Mouse (Mus musculus) thymus, adult 18-20 months (tissue): ENCODE results near the gene Trim14.

Experiments
- DNase-seq, 2 experiments: peaks; one replicate each; pipeline ENCODE4 v3.0.0; 2022; ENCODE audit warnings: mixed read lengths in 2 of 2

The Trim14 gene

GRCm38 (mm10) chr4:46526226-46526625 lies 9.7 kb downstream of the Trim14 start:
- DNase-seq: no peak

- no peak for DNase-seq
Measured at GRCm38 (mm10) chr4:46523324-46523723, 12.6 kb downstream of the Trim14 start.

- DNase-seq: no peak
Measured at GRCm38 (mm10) chr4:46521457-46521856, 14.5 kb downstream of the Trim14 start.

GRCm38 (mm10) chr4:46520491-46520890 lies 15.4 kb downstream of the Trim14 start:
- DNase-seq: no peak

GRCm38 (mm10) chr4:46507736-46508460 lies 28.0 kb downstream of the Trim14 start:
- DNase-seq: peak; percentile 57 to 71

DNA sequence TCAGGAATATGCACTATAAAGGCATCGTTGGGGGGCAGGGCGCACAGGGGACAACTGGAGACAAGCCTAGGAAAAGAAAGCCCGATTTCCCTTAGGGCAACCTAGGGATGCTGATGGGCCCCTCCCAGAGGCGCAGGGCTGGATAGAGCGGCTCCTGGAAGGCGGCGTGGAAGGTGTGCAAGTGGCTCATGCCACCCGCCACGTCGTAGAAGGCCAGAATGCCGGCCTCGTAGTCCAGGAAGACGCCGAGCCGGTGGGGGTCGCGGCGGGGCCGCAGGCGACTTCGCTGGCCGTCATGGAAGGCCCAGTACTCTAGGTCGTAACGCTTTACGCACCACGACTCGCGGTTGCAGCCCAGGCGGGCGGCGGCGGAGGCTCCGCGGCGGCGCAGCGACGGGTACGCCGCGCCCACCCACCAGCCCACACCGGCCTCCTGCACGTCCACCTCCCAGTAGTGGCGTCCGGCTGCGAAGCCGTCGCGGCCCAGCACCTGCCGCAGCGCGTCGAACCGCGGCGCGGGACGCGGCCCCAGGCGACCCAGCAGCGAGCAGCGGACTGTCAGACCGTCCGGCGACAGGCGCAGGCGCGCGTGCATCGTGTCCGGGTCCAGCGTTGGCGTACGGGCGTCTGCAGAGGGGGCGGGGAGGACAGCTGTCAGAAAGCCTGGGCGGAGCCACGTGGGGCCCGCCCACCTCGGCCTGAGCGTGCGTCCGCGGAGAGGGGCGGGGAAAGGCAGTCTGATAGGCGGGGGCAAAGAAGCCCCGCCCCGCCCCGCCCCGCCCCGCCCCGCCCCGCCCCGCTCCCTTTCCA lies 28.9 kb downstream of the Trim14 start:
- DNase-seq: peak; percentile 78 to 84

DNA sequence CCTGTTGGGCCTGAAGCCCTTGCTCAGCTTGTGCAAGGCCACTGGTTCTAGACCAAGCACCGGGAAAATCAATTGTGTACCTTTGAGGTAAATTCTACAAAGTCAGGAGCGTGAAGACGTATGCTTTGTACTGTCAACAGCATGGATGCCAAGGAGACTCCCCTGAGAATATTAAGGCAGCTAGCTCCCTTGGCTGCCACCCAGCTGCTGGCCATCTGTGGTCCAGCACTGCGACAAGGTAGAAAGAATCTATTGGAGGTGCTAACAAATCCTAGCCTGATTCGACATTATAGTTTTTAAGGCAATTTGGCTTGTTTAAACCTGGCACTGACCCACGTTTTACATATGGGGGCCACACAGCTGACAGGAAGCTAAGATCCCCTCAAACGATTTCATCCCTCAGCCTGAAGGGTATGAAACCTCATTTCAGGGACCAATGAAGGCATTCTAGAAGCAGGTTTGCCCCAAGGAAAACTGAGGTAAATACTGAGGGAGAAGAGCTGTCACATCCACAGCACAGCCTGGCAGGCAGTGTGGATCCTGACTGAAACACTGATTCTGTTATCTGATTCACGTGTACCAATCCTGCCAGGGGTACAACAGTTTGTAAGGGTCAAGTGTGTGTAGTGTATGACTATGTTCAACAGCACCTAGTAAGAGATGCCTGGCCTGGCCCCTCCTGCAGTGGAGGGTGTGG lies 30.4 kb downstream of the Trim14 start:
- no peak for DNase-seq

DNA sequence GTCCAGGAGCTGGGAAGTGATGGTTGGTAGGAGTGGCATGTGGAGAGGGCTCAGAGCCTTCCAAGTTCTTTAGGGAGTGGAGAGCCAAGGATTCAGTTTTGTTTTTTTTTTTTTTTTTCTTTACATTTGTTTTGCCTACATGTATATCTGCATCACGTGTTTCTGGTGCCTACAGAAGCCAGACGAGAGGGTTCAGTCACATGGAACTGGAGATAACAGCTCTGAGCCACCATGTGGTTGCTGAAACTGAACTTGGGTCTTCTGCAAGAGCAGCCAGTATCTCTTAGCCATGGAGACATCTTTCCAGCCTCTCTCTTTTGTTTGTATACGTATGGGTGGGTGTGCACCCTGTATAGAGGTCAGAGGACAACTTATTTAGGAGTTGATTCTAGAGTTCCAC lies 32.1 kb downstream of the Trim14 start:
- no peak for DNase-seq

GRCm38 (mm10) chr4:46502606-46503502 lies 33.1 kb downstream of the Trim14 start:
- DNase-seq: no peak

GRCm38 (mm10) chr4:46498976-46499375 lies 37.0 kb downstream of the Trim14 start:
- no peak for DNase-seq

GRCm38 (mm10) chr4:46498511-46498910 lies 37.4 kb downstream of the Trim14 start:
- no peak for DNase-seq

DNA sequence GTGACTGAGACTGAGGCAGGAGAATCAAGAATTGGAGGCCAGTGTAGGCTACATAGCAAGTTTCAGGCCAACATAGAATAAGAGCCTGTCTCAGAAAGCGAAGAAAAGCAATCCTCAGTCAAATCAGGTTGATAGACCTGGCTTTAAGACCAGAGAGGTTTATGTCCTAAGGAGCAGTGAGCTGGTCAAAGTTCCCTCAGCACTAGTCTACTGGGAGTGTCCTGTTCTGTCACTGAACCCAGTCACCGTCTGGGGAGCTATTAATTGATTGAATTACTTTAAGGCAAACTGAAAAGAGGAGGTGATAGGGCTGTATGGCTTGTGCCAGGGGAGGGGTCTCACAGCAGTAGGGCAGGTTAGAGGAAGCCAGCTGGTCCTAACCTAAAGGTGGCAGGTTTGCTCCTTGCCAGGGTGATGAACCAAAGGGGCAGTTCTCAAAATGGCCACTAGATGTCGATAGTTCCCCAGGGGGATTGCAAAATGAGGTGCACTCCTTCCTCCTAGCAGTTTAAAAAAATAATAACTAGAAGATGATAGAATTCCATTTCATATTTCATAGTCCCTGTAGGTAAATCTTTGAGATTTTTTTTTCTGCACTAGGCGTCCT lies 38.6 kb downstream of the Trim14 start:
- peak; percentile 43 to 62 for DNase-seq

DNA sequence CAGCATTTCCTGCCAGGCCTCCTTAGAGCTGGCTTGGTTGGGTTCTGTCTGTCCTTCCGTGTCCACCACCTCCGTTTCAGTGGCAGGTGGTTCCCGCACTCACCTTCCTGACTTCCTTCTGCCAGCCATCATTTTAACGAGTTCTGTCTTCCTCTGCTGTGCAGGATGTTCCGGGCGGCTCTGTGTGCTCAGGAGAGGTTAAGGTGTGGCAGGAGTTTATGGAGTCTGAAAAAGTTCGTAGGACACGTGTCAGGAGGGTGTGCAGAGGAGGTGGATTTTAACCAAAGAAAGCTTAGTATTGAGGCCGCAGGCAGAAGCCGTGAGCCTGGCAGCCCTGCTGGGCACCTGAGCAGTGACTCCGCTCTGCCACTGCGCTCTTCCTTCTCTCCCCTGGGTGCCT lies 40.4 kb downstream of the Trim14 start:
- DNase-seq: no peak

DNA sequence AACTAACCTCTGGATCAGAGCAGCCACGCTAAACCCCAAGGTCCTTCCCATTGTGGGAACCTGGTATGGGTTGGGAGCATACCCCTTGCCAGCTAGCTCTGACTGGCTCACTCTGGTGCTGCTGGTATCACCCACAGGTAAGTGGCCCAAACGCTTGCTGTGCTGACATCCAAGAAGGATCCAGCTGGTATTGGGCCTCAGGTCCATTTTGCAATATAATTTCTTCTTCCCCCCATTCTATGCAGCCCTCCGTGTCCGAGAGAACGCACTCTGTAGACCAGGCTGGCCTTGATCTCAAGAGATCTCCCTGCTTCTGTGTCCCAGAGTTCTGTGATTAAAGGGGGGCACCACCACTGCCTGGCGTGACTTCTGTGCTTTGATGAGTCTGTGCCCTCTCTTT lies 42.9 kb downstream of the Trim14 start:
- DNase-seq: no peak

DNA sequence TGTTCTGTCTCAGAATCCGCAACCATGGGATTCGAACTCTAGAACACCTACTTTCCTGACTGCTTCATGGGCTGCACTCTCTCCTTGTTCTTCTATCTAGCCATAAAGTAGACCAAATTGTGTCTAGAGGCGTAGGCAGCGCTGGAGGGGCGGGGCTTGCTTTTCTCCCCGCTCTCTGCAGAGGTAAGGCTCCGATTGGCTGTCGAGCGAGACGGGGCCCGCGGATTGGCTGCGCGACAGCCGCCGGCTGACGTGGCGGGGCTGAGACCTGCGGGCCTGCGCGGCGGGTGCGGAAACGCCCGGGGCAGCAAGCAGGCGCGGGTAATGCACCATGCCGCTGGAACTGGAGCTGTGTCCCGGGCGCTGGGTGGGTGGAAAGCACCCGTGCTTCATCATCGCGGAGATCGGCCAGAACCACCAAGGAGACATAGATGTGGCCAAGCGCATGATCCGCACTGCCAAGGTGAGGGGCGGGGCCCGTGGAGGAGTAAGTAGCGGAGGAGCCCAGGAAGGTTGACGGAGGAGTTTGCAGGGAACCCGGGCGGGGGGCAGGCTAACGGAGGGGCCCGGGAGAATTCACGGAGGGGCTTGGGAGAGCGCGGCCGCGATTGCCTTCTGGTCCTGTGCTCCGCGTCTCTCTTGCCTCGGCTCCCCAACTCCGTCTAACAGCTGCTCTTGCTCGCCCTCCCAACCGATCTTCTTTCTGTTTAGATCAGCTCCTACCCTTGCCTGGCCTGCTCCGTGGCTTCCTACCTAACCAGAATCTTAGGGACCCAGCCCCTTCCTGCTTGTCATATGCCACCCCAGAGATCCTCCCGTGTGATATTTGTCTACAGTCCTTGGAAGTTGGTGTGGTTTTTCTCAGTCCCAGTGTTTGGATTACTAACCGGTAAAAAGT lies 46.7 kb downstream of the Trim14 start, which contains the start of gene Nans:
Nans (plus strand) TSS at position 221 of the 898 bp plus-strand sequence.
- peak; percentile 94 to 95 for DNase-seq

- no peak for DNase-seq
Measured at GRCm38 (mm10) chr4:46487348-46487747, 48.6 kb downstream of the Trim14 start.

DNA sequence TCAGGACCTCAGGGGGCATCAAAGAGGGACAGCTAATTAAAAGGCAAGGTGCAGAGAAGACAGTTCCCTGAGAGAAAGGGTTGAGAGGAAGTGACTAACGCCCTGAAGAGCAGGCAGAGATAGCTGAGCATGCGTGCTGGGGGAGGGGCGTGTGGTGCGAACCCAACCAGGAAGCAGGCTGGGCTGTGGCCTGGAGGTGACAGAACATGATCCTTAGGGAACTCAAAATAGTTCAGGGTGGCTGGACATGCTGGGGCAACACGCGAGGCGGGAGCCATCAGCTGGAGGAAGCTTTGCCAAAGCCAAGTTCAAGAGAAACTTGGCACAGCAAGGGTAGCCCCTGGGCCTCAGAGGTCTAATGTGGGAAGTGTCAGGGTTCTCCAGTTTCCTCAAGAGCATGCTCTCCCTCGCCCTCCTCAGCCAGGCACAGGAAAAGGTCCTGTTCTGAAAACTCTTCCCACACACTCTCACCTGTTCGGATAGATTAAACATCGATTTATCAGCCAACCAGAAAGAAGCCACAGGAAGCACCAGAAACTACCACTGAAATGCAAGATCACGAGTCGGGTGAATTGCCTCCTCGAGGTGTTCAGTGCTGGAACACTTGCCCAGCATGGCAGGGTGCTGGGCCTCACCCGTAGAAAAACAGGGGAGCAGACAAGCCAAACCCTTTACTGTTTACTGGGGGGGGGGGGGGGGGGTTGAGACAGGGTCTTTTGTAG lies 50.1 kb downstream of the Trim14 start:
- peak; percentile 85 to 90 for DNase-seq

DNA sequence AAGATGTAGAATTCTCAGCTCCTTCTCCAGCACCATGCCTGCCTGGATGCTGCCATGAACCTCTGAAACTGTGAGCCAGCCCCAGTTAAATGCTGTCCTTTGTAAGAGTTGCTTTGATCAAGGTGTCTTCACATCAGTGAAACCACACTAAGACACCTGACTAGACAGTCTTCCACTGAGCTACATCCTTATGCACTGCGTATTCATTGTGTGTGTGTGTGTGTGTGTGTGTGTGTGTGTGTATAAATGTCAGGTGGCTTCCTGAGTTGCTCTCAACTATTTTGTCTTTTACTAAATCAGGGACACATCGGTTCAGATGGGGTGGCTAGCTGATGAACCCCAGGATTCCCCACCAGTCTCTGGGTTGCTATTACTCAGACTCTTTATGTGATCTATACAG lies 56.9 kb downstream of the Trim14 start:
- DNase-seq: no peak

DNA sequence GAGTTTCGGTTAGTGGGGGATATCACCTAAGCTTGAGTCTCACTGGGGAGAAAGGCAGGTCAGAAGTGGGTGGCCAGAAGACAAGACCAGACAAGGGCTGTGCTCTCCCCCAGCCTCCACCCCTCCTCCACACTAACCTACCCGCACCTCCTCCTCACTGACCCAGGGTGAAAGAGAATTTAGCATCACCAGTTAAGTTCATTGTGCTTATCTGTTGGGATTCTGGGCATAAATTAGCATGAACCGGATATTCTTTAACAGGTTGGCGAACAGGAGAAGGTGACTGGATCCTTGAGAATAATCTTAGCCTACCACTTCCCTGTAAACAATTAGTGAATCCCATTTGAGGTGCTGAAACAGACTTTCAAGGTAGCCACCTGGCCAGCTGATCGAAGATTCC lies 60.8 kb downstream of the Trim14 start:
- DNase-seq: no peak

- no peak for DNase-seq
Measured at GRCm38 (mm10) chr4:46465740-46466139, 70.2 kb downstream of the Trim14 start.
